Mouse (Mus musculus) 3134 (cell line): ENCODE results near the gene Ywhah.
"Not testable (repeated sequence)": the region's sequence is repeated elsewhere in the genome, so short reads cannot be mapped to it uniquely, and the experiment has no call there.

ENCODE experiments used
- DNase-seq: peaks from one replicate; pipeline ENCODE4 v3.0.0-alpha.2; 2011; ENCODE audit warnings: low spot score; ENCODE audit not compliant: insufficient read length; ENCODE audit errors: extremely low read depth

The Ywhah gene

DNA sequence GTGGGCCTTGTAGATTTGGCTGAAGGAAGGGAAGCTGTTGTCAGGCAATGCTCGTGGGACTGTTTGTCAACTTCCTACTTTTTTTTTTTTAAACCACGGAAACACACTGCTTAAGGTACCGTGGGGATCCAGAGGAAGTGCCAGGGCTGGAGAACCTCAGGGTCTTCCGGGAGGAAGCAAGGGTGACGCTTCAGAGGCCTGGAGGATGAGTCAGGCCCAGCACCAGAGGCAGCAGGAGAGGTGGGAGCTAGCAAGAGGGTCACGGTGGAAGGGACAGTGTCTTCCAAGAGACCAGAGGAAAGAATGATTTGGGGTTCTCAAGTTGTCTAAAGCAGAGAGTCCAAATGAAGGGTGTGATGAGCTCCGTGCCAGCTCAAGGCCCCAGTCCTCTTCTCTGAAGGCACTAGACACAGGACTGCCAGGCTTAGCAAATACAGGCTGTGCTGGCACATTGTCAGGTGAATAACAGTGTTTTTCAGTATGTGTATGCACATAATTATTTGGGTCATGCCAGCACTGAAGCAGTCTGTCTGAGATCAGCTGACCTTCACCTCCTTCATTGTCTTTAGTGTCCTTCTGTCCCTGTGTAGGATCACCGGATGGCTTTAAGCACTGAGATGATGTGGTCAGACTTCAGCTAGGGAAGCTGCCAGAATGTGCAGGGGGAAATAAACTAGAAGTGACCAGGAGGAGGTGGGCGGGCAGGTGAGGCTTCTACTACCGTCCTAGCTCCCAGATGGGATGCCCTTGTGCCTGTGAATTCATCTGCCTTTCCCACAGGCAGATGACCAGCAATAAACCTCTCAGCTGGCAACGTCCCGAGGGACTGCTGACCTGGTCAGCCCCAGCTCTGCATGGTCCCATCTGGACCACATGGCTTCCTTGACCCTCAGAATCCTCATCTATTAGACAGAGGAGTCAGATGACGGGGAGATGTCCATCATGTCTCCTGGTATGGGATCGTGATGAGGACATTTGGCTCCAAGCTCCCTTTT is 8.5 kb upstream of the Ywhah start:
- DNase-seq: peak; percentile 24

DNA sequence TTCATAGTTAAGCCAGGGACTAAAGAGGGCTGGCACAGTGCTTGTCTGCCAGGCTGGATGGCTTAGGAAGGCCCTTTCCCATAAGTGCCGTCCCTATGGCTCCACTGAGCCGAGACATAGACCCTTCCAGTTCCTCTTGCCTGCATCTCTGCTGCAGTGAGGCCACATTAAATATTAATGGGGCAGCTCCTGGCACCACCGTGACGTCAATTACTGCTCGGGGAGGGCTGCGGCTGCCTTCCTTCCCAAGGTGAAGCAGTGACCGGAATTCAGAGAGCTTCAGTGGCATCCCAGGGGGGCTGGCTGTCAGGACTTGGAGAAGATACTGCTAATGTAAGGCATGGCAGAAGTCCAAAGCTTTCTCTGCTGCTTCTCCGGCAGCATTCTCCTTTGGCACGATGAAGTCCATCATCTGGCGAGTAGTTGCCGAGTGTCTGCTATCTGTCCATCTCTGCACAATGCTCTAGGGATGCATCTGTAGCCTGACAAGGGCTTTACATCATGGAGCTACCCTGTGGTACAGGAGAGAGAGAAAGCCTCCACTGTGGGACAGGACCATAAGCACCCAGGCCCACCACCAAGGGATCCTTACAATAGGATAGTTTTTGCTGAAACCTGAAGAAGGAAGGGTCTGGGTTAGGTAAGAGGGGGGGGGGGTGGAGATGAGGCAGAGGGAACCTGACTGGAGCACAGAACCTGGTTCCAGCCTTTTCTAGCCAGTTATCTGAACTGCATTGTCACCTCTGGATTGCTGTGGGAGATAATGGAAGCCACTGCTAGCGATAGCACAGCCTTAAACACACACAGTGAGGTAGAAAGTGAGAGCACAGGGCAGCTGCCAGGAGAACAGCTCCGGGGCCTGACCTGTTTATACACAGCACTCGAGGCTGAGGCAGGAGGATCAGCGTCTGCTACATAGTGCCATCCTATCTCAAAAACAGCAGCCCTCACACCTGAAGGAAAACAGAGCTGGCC is 7.2 kb upstream of the Ywhah start:
- no peak for DNase-seq

GRCm38 (mm10) chr5:33014096-33014495 is 4.5 kb upstream of the Ywhah start:
- no peak for DNase-seq

DNA sequence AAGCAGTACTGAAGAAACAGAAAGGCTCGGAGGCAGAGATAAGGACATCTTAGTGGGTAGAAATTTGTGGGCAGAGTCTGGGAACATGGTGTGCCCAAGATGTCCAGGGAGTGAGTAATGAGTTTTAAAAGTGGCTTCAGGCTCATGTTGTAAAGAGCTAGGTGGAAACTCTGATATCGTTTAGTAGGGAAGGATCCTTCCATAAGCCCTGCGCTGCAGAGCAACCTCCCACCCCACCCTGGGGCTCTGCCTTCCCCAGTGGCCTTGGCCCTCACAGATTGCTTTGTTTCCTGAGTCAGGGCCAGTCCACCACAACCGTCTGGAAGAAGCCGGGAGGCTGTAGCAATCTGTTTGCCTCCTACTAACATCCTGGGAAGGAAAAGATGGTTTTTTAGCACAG is 3.0 kb upstream of the Ywhah start:
- no peak for DNase-seq

- no peak for DNase-seq
These were observed 441 bp upstream of the Ywhah start for GRCm38 (mm10) chr5:33018189-33018560.

DNA sequence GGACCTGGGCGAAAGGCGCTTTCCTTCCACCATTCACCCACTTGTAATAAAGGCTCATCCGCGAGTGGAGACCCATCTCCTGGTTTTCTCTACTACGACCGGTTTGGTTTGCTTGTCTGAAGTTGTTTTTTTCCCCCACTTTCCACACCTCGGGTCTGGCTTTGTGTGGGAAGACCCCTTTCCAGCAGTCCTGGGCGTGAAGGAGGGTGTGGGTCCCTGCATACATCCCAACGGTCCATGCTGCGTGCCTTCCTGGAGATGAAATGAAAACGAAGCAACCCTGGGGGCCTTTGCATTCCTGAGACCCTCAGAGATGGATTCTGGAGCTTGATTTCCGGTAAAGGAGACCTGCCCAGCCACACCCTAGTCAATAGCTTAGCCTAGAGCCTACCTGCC is 808 bp downstream of the Ywhah start:
- DNase-seq: no peak

DNA sequence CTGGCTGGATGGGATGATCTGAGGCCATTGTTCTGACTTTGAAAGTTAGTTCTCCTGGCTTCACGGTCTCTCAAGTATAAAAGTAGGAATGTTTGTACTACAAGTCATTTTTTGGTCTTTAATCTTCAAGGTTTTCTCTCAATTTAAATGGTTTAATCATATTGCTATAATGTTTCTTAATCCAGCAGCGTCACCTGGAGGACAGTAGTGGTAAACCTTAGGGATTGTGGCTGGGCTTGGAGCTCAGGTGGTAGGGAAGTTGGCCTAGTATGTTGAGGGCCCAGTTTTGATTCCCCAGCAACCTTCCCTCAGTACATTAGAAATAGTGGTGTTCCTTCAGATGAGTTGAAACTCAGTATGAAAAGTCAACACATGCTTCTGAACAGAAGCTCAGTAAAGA is 3.0 kb downstream of the Ywhah start:
- no peak for DNase-seq

GRCm38 (mm10) chr5:33023337-33023736 is 4.7 kb downstream of the Ywhah start:
- no peak for DNase-seq

- no peak for DNase-seq
These were observed 5.9 kb downstream of the Ywhah start for GRCm38 (mm10) chr5:33024474-33024873.

DNA sequence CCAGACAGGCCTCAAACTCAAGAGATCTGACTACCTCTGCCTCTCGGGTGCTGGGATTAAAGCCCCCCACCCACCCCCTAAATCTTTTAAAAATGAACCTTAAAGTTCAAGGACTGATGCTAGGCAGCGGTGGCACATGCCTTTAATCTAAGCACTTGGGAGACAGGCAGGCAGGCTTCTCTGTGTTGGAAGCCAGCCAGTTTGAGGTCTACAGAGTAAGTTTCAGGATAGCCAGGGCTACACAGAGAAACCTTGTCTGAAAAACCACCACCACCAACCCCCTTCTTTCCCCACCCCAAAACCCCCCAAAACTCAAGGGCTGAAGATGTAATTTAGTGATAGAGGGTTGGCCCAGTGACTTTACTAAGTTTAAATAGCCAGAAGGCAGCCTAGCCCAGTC is 10.0 kb downstream of the Ywhah start:
- DNase-seq: no peak

DNA sequence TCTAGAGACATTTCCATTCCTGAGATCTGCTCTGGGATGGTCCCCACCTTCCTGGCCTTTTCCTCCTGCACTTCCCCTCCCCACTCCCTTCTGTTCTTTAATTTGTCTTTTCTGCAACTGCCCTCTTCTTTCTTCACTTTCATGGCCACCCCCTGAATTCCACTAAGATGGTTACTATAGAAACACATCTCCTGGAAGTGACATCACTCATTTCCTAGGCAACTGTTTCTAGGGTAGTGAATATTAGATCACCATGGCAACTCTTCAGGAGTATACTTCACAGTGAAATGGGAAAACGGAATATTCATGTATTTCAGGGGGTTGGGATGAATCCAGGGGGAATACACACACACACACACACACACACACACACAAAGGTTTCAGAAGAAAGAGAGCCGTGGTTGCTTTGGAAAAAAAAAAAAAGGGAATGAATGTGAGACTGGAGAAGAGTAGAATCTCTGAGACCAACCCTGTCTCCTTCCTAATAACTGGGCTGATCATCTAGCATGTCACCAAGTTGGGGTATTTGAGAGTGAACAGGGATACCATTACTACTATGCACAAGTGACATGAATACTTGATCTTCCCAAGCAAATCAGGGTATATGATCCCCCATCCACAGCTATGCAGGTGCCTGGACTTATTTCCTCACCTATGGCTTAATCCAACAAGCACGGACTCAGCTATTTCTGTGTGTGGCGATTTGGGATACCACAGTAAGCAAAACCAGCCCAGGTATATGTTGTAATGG is 12.0 kb downstream of the Ywhah start:
- DNase-seq: no peak

DNA sequence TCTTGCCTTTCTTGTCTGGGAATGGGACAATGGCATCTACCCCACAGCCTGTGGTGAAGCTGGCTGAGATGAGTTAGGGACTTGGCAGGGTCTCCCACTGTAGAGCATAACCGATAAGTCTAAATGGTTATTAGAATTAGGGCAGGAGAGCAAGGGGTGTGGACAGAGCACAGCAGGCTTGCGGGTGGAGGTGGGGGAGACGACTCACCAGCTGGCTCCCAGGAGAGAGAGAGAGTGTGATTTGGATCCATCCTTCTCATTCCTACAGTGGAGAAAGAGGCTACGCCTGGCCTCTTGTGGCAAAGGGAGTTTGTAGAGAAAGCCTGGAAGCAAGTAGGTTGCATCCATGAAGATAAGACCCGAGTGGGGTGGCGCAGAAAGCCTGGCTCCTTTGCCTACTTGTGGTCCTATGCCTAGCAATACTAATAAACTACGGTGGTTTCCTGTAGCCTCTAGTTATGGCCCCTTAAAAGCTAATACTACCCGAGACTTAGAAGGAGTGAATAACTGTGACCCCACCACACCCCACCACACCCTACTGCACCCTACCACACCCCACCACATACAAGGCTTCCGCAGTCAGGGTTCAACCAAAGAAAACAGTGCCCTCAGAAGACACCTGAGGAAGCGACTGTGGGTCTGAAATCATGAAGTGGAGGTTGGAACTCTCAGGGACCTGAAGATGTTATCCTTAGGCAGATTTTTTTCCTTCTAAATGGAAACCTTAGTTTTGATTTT is 13.6 kb downstream of the Ywhah start:
- no peak for DNase-seq

DNA sequence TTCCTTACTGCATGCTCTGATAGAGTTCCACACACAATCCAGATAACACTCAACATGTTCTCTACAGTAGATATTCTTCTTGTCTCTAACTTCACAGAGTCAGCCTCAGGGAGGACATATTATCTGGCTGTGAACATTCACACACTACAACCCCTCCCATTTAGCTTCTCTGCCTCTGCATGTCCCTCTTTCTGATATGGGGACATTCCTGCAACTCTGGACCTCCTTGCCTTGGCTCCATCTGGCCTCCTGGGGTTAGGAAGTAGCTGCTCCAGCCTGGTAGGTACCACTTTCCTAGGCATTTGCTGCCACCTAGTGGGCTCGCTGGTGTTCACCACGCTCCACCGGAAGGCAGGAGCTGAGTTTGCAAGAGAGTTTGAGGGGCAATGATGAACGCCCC is 14.5 kb downstream of the Ywhah start:
- peak; percentile 43 for DNase-seq

GRCm38 (mm10) chr5:33033633-33034032 is 15.0 kb downstream of the Ywhah start:
- DNase-seq: not testable (repeated sequence)

- no peak for DNase-seq
These were observed 15.5 kb downstream of the Ywhah start for GRCm38 (mm10) chr5:33034100-33034499.

- no peak for DNase-seq
These were observed 16.3 kb downstream of the Ywhah start for GRCm38 (mm10) chr5:33034916-33035315.

DNA sequence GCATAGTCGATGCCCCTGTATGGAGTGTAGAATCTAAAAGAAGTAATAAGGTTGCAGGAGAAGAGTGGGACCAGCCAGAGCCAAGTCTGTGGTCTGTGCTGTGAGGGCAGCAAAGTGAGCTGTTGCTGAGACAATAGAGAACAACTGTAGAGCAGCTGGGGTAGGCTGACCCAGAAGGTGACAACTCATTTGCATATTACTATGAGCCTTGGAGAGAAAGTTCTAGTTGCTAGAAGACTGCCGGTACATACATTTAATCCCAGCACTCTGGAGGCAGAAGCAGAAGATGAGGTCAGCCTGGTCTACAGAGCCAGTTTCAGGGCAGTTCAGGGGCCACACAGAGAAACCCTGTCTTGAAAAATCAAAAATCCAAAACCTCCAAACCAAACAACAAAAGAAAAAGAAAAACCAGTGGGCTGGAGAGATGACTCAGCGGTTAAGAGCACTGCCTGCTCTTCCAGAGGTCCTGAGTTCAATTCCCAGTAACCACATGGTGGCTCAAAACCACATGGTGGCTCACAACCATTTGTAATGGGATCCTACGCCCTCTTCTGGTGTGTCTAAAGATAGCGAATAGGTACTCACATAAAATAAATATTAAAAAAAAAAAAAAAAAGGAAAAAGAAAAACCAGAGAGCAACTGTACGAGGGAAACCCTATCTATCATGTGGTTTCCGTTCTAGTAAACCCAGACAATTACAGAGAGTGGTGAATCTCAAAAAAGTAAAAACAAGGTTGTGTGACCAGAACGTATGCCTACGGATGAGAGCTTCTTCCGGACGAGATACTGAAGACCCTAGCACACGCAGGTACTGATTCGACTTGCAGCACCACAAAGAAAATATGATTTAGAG is 20.3 kb downstream of the Ywhah start:
- DNase-seq: no peak

DNA sequence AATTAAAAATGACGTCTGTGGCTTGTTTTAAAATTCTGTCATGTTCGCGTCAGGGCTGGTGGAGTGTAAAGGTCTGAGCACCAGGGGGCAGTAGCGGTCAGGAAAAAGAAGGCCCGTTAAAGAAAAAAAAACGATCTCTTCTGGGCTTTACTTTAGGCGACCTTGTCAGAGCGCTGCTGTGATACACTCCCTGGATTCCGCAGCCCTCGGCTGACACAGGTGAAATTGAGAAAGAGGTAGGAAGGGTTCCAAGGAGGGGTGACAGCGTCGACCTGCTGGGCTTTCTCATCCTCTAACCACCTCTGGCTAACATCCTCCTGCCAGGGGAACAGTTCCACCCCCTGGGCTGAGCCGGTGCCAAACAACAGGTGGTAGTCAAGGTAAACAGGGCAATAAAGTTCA is 20.9 kb downstream of the Ywhah start:
- peak; percentile 25 for DNase-seq

DNA sequence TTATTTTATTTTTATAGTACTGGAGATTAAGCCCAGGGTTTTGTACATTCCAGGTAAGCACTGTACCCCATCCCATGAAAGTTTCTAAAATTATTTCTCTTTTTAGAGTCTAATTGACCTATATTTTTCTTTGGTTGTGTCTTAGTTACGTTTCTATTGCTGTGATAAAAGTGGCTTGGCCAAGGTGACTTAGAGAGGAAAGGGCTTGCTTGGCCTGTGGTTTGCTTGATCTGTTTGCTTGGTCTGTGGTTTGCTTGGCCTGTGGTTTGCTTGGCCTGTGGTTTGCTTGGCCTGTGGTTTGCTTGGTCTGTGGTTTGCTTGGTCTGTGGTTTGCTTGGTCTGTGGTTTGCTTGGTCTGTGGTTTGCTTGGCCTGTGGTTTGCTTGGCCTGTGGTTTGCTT is 22.1 kb downstream of the Ywhah start:
- not testable (repeated sequence) for DNase-seq
